Mouse (Mus musculus): ENCODE measurements at regions not wholly inside any gene's neighbourhood (a gene's known extent, or its start where the extent isn't known, plus 50 kb on each side); places are given as distances from the start of the nearest gene placed in this dataset.

- no peak for TF ChIP-seq POLR2A (IDR thresholded peaks at IDR 0.05; ENCODE audit: insufficient read length, low read depth)
- no peak for TF ChIP-seq E2F4 (IDR thresholded peaks at IDR 0.05; ENCODE audit: insufficient read depth)
- no peak for TF ChIP-seq POLR2AphosphoS2 (IDR thresholded peaks at IDR 0.05; ENCODE audit: insufficient read length, low read depth)
- no peak for TF ChIP-seq MAX (IDR thresholded peaks at IDR 0.05; ENCODE audit: low read depth)
- no peak for TF ChIP-seq TCF12 (IDR thresholded peaks at IDR 0.05; ENCODE audit: insufficient read depth, poor library complexity, severe bottlenecking)
- TF ChIP-seq CEBPB (IDR thresholded peaks at IDR 0.05; ENCODE audit: insufficient read depth, poor library complexity, severe bottlenecking): no peak
- TF ChIP-seq USF1 (IDR thresholded peaks at IDR 0.05; ENCODE audit: low read depth): no peak
- no peak for TF ChIP-seq TCF3 (IDR thresholded peaks at IDR 0.05; ENCODE audit: insufficient read length, low read depth)
- TF ChIP-seq MYOG (IDR thresholded peaks at IDR 0.05; ENCODE audit: control insufficient read depth in 1 of 3, insufficient read depth in 1 of 3, insufficient read length in 2 of 3, low read depth in 2 of 3): no peak
- no peak for TF ChIP-seq MYOD1 (IDR thresholded peaks at IDR 0.05; ENCODE audit: control insufficient read depth in 1 of 3, insufficient read length in 2 of 3, low read depth in 2 of 3)
Observed at GRCm38 (mm10) chr12:95321693-95322092, 370.3 kb upstream of the Flrt2 start.
